Mouse (Mus musculus) kidney, embryonic 15.5 days (tissue): ENCODE data around the gene Dpyd. TPM values are rescaled to one million over a fixed set of nuclear protein-coding genes. Genes with fewer than 3 reads are reported as not detected.

Experiments used
- ATAC-seq: fragments of 200-750 bp; cut with Nextera tagmentation; replicated peaks from 2 replicates; pipeline ENCODE4 v1.8.0; 2017; ENCODE audit warnings: moderate TSS enrichment; ENCODE audit not compliant: low FRiP score
- H3K27ac ChIP-seq: fragments of 300-500 bp; sonication (generic); 2 replicates; pipeline ENCODE4 v1.5.1; 2015; ENCODE audit warnings: mild to moderate bottlenecking, inconsistent platforms
- H3K27me3 ChIP-seq: fragments of 300-500 bp; sonication (generic); 2 replicates; pipeline ENCODE4 v1.6.1; 2015; ENCODE audit warnings: inconsistent platforms
- H3K36me3 ChIP-seq: fragments of 300-500 bp; sonication (generic); 2 replicates; pipeline ENCODE4 v1.6.1; 2015; ENCODE audit warnings: inconsistent platforms
- H3K4me1 ChIP-seq: fragments of 300-500 bp; sonication (generic); 2 replicates; pipeline ENCODE4 v1.6.1; 2015; ENCODE audit warnings: inconsistent platforms
- H3K4me2 ChIP-seq: fragments of 300-500 bp; sonication (generic); 2 replicates; pipeline ENCODE4 v1.6.1; 2015; ENCODE audit warnings: moderate library complexity, mild to moderate bottlenecking, inconsistent platforms
- H3K4me3 ChIP-seq: fragments of 300-500 bp; sonication (generic); replicated peaks from 2 replicates; pipeline ENCODE4 v1.5.1; 2015; ENCODE audit warnings: mild to moderate bottlenecking, inconsistent platforms
- H3K9ac ChIP-seq: fragments of 300-500 bp; sonication (generic); 2 replicates; pipeline ENCODE4 v1.6.1; 2015; ENCODE audit warnings: mild to moderate bottlenecking, inconsistent platforms
- H3K9me3 ChIP-seq: fragments of 300-500 bp; sonication (generic); replicated peaks from 2 replicates; pipeline ENCODE4 v1.6.1; 2016; ENCODE audit warnings: inconsistent platforms
- WGBS: fragments of 180-500 bp; shearing (Covaris S2); methylation state at CpG from one replicate; pipeline ENCODE4 v1.1.7; 2015; ENCODE audit warnings: mixed read lengths; 5-methylcytosine and 5-hydroxymethylcytosine counted together
- polyA plus RNA-seq: library from polyadenylated mRNA; unstranded; fragments of >200 nt; fragmentation: Nextera tagmentation; extraction: Ambion mirVana; gene quantifications from 2 replicates; pipeline ENCODE4 v1.2.1, GENCODE M21; 2015

The Dpyd gene
- 3.8 and 5.6 TPM in 2 replicates for polyA plus RNA-seq

DNA sequence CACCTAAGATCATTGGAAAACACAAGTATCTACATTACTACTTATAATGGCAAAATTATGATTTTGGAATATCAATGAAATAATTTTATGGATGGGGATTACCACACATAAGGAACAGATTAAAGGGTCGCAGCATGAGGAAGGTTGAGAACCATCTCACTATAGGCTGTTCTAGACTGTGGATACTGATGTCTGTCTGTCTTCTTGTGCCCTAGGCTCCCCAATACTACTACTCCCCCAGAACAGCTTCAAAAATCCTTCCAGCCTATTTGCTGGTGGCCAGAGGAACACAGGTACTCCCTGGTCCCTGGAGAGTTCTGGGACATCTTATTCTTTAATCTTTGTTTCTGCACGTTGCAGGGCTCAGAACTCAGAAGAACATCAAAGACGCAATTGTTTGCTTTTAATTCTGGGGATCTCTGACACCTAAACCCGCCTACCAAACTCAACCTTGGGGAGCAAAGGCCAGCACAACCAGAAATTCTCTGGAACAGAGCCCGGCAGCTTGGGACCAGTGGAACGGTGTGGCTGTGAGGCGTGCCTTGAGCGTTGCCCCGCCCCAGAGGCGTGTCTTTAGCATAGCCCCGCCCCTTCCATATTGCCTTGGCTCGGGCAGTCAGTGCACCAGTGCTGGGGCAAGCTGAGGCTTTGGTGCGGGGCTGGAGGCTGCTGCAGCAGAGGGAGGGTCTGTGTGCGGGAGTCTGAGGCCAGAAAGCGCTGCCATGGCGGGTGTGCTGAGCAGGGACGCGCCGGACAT is at the start of gene Dpyd:
Dpyd (plus strand) TSS at position 576 of the 757 bp plus-strand sequence.
- no peak within 1 kb of the TSS for H3K27ac ChIP-seq
- peak; percentile 100 for ATAC-seq
- no peaks in the 10 kb centered on the region for H3K4me1 ChIP-seq
- H3K27me3 ChIP-seq, result no peaks in the 10 kb centered on the region
- peak within 1 kb of the TSS; percentile 52 for H3K9ac ChIP-seq
- 5% methylated on average over 19 of the region's 19 CpGs for WGBS
- peak within 1 kb of the TSS; percentile 94 for H3K4me2 ChIP-seq
- H3K36me3 ChIP-seq, result no peaks in the 10 kb centered on the region
- H3K9me3 ChIP-seq, result no peaks in the 10 kb centered on the region
- H3K4me3 ChIP-seq, result peak within 1 kb of the TSS; percentile 65

GRCm38 (mm10) chr3:118537676-118538075 is 24.3 kb upstream of the Dpyd start:
- Histone ChIP-seq H3K27ac (no peak overlapping the region), H3K4me1 (no peaks in the 10 kb centered on the region), H3K27me3 (no peaks in the 10 kb centered on the region), H3K9ac (no peak overlapping the region), H3K4me3 (no peak overlapping the region), H3K36me3 (no peaks in the 10 kb centered on the region), H3K9me3 (no peaks in the 10 kb centered on the region), H3K4me2 (no peak overlapping the region)
- ATAC-seq, result no peak
- 60% methylated on average over 2 of the region's 2 CpGs for WGBS

DNA sequence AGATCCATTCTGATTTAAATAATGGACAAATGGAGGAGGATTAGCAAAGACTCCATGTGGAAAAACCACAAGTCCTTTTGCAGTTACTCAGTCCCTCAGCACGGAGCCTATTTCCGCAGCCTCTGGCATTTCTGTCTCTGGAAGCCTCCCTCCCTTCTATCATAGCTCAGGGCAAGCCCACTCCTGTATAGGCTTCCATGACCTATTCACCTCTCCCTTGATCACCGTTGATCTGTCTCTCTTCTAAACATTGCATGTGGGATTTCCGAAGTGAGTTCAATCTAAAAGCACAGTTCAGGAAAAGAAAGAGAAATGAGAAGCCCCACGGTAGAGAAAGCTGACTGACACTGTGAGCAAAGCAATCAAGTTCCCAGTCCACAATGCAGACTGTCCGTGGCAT is 20.2 kb upstream of the Dpyd start:
- Histone ChIP-seq H3K4me2 (no peak overlapping the region), H3K36me3 (no peaks in the 10 kb centered on the region), H3K4me1 (no peaks in the 10 kb centered on the region), H3K9me3 (no peaks in the 10 kb centered on the region), H3K9ac (no peak overlapping the region), H3K27ac (no peak overlapping the region), H3K27me3 (no peaks in the 10 kb centered on the region), H3K4me3 (no peak overlapping the region)
- no peak for ATAC-seq
- 58% methylated on average over 6 of the region's 6 CpGs for WGBS

DNA sequence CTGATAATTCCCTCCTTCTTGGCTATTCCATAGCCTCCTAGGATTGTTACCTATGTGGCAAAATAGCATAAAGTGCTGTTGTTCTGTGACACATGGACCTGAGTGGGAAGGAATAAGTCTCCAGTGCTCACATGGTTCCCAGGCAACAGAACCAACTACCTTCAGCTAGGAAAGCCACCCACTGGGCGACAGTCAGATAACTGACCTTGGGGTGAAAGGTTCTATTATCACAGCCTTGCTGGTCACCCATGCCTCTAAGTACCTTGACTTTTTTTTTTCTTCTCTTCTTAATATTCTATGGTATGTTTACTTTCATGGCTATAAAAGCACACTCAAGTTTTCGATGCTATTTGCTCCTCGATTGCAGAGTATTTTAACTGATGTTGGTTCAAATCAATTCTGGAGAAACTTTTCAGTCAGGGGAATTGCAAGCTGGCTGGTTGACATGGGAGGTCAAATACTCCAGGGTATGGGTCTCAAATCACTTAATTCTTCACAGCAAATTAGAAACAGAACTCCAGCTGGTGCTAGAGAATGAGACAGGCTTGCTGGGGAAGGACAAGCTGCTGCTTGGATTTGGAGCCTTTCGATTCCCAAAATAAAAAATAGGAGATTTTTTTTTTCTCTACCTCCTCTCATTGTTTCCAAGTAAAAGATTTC is 14.2 kb upstream of the Dpyd start:
- H3K36me3 ChIP-seq, result no peaks in the 10 kb centered on the region
- WGBS, result 41% methylated on average over 4 of the region's 4 CpGs
- no peak overlapping the region for H3K27ac ChIP-seq
- no peaks in the 10 kb centered on the region for H3K27me3 ChIP-seq
- no peak for ATAC-seq
- no peaks in the 10 kb centered on the region for H3K4me1 ChIP-seq
- no peaks in the 10 kb centered on the region for H3K9me3 ChIP-seq
- no peak overlapping the region for H3K9ac ChIP-seq
- no peak overlapping the region for H3K4me2 ChIP-seq
- H3K4me3 ChIP-seq, result no peak overlapping the region

- H3K9me3 ChIP-seq, result no peaks in the 10 kb centered on the region
- no peak overlapping the region for H3K4me3 ChIP-seq
- no peak overlapping the region for H3K9ac ChIP-seq
- H3K27me3 ChIP-seq, result no peaks in the 10 kb centered on the region
- H3K36me3 ChIP-seq, result no peaks in the 10 kb centered on the region
- no peaks in the 10 kb centered on the region for H3K4me1 ChIP-seq
- no peak overlapping the region for H3K4me2 ChIP-seq
- WGBS, result 62% methylated on average over 1 of the region's 1 CpGs
- no peak for ATAC-seq
- H3K27ac ChIP-seq, result no peak overlapping the region
These were observed 4.3 kb upstream of the Dpyd start for GRCm38 (mm10) chr3:118557605-118558004.

DNA sequence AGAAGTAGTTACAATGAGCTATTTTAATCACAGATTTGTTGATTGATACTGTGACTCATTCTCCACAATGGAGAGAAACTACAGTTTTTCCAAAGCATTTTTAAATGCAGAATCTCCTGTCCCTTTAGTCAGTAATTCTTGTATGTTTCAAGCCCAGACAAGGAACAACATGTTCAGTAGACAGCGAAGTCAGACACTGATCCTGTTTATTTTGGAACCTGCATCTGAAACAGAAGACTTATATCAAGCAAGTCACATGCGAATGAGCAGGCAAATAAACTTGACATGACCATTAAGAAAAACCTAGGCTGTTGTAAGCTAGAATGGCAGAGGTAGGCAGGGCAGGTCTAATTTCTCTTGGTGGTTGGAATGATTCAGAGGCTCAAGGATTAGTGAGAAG is 2.0 kb upstream of the Dpyd start:
- Histone ChIP-seq H3K9me3 (no peaks in the 10 kb centered on the region), H3K27me3 (no peaks in the 10 kb centered on the region), H3K4me1 (no peaks in the 10 kb centered on the region), H3K27ac (no peak overlapping the region), H3K4me2 (no peak overlapping the region), H3K36me3 (no peaks in the 10 kb centered on the region), H3K4me3 (no peak overlapping the region), H3K9ac (no peak overlapping the region)
- no peak for ATAC-seq
- WGBS, result 47% methylated on average over 2 of the region's 2 CpGs

DNA sequence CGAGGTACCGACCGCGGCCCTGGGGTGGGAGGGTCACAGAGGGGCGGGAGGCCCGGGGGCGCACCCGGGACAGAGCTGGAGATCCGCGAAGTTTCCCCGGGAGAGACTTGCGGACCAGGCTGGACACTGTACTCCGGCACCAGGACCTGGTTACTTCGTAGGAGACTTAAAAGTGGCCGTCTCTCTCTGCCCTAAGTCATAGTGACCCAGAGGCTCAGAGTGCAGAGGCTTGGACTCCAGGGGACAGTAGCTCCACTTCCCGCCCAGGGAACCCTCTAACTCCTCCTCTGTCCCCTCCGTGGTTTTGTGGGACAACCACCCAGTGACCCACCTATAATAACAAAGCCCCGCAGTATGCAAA is 362 bp downstream of the Dpyd start:
- peak overlapping the region; percentile 52 for H3K9ac ChIP-seq
- H3K27ac ChIP-seq, result no peak overlapping the region
- peak overlapping the region; percentile 65 for H3K4me3 ChIP-seq
- no peaks in the 10 kb centered on the region for H3K9me3 ChIP-seq
- peak; percentile 87 for ATAC-seq
- H3K4me2 ChIP-seq, result peak overlapping the region; percentile 94
- no peaks in the 10 kb centered on the region for H3K27me3 ChIP-seq
- no peaks in the 10 kb centered on the region for H3K36me3 ChIP-seq
- under 1% methylated on average over 17 of the region's 18 CpGs for WGBS
- H3K4me1 ChIP-seq, result no peaks in the 10 kb centered on the region

GRCm38 (mm10) chr3:118566779-118567178 is 4.8 kb downstream of the Dpyd start:
- ATAC-seq, result no peak
- Histone ChIP-seq H3K27ac (no peak overlapping the region), H3K9ac (no peak overlapping the region)

DNA sequence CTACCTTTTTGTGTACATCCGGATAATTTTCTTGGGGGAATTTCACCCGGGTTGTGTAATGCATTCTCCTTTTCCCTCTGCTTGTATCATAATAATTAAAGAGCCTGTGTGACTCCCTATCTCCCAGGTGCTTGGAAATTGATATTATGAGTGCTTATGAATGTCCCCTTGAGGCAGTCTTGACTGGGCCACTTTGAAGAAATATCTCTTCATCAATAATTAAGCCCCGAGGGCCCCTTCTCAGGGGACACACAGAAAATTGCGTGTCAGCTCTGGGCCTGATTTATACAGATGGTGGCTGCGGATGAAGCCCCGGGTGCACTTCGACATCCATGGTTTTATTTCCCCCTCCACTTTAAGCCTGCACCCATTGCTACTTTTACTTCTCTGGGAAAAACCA is 8.3 kb downstream of the Dpyd start:
- Histone ChIP-seq H3K9me3 (no peaks in the 10 kb centered on the region), H3K27ac (no peak overlapping the region), H3K9ac (no peak overlapping the region), H3K4me1 (no peaks in the 10 kb centered on the region), H3K27me3 (no peaks in the 10 kb centered on the region), H3K4me2 (no peak overlapping the region), H3K36me3 (no peaks in the 10 kb centered on the region), H3K4me3 (no peak overlapping the region)
- 76% methylated on average over 7 of the region's 7 CpGs for WGBS
- no peak for ATAC-seq

More at GRCm38 (mm10) chr3:118566779-118567178, 4.8 kb downstream of the Dpyd start:
- Histone ChIP-seq H3K36me3 (no peaks in the 10 kb centered on the region), H3K9me3 (no peaks in the 10 kb centered on the region), H3K4me3 (no peak overlapping the region), H3K27me3 (no peaks in the 10 kb centered on the region), H3K4me2 (no peak overlapping the region), H3K4me1 (no peaks in the 10 kb centered on the region)
- 56% methylated on average over 5 of the region's 5 CpGs for WGBS

DNA sequence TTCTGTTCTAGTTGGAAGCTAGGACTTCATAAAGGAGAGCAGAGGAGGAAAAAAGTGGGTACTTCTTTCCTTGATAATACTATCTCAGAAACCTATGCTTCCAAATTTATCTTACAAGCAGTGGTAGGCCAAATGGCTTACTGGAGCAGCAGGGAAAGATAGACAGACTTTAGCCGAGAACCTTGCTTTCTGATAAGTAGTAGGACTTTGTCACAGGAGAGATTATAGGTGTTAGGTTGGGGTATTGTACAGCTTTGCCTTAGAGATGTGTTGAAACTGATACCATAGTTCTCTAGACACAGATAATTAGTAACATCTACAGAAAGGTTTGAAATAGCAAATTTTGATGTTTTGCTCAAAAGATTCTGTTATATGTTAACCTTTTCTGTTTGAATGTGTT is 28.6 kb downstream of the Dpyd start:
- no peak overlapping the region for H3K9ac ChIP-seq
- H3K4me3 ChIP-seq, result no peak overlapping the region
- H3K27ac ChIP-seq, result no peak overlapping the region
- H3K9me3 ChIP-seq, result no peaks in the 10 kb centered on the region
- 89% methylated on average over 1 of the region's 1 CpGs for WGBS
- no peaks in the 10 kb centered on the region for H3K4me1 ChIP-seq
- no peak overlapping the region for H3K4me2 ChIP-seq
- H3K27me3 ChIP-seq, result no peaks in the 10 kb centered on the region
- no peaks in the 10 kb centered on the region for H3K36me3 ChIP-seq
- no peak for ATAC-seq

- WGBS, result 75% methylated on average over 4 of the region's 4 CpGs
- no peaks in the 10 kb centered on the region for H3K36me3 ChIP-seq
- no peak overlapping the region for H3K4me2 ChIP-seq
- no peaks in the 10 kb centered on the region for H3K27me3 ChIP-seq
- no peaks in the 10 kb centered on the region for H3K4me1 ChIP-seq
- no peak overlapping the region for H3K4me3 ChIP-seq
- no peaks in the 10 kb centered on the region for H3K9me3 ChIP-seq
- no peak for ATAC-seq
- no peak overlapping the region for H3K9ac ChIP-seq
- H3K27ac ChIP-seq, result no peak overlapping the region
These were observed 32.9 kb downstream of the Dpyd start for GRCm38 (mm10) chr3:118594864-118595263.

- H3K4me2 ChIP-seq, result no peak overlapping the region
- no peaks in the 10 kb centered on the region for H3K9me3 ChIP-seq
- no peak for ATAC-seq
- no peaks in the 10 kb centered on the region for H3K36me3 ChIP-seq
- H3K4me1 ChIP-seq, result no peaks in the 10 kb centered on the region
- no peak overlapping the region for H3K9ac ChIP-seq
- no peaks in the 10 kb centered on the region for H3K27me3 ChIP-seq
- H3K4me3 ChIP-seq, result no peak overlapping the region
- WGBS, result 72% methylated on average over 2 of the region's 2 CpGs
- H3K27ac ChIP-seq, result no peak overlapping the region
These were observed 33.8 kb downstream of the Dpyd start for GRCm38 (mm10) chr3:118595693-118596092.
